Mouse (Mus musculus): ENCODE measurements around the gene Syt3. TPM values are rescaled to one million over a fixed set of nuclear protein-coding genes. Genes with fewer than 3 reads are reported as not detected.

Gene Syt3
- polyA plus RNA-seq (2014; fragmentation: Nextera tagmentation; extraction: Ambion mirVana) = 0.32 and 0.59 TPM in 2 replicates

DNA sequence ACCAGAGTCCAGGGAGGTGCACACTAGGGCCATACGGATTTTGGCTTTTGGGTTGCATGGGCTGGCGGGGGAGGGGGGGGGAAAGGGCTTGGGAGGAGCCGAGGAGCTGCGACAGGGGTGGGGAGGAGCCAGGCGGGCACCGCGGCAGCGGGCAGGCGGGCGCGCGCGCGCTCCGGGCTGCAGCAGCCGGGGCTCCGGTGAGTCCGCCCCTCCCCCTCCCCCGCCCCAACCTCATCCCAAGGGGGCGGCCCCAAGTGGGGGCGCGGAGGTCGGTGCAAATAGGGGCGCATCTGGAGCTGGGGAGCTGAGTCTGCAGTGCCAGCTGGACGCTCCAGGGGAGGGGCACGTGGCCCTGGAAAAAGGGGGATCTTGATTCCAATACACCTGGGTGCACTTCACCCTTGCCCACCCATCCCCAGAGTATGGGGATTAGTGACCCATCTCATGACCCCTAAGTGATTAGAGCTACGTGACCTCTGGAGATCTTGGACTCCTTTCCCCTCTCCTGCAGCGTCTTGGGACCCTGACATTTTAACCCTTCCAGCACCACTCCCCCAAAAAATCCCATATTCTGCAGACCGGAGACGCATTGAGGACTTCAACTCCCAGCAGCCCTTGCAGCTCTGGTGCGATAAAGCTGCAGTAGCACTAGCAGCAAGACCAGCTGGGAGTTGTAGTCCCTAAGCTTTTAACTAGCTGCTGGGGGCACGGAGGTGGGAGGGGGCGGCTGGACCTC, at the start of gene Syt3:
TSS of gene Syt3 (plus strand) at position 123 of the 736 bp plus-strand sequence.
- H3K36me3 ChIP-seq (ENCODE audit: control insufficient read depth, insufficient read depth, low read length) = no peaks in the 10 kb centered on the region
- peak within 1 kb of the TSS; percentile 48 for H3K4me3 ChIP-seq (ENCODE audit: low read depth, low read length)
- no peak within 1 kb of the TSS for H3K27ac ChIP-seq (ENCODE audit: low read depth, low read length)
- WGBS (ENCODE audit: insufficient replicate concordance) = 3% methylated on average over 30 of the region's 33 CpGs
- H3K4me2 ChIP-seq = peak within 1 kb of the TSS; percentile 87
- 0 out of 2 replicates have a peak, but pooled peaks have one; percentile 63 for ATAC-seq (replicated peaks; ENCODE audit: insufficient number of reproducible peaks, low FRiP score, low TSS enrichment)
- H3K4me1 ChIP-seq (ENCODE audit: control insufficient read depth, insufficient read depth, low read length) = 0 out of 2 replicates have a peak, but pooled peaks cover 5% of the 10 kb centered on the region
- H3K9ac ChIP-seq (ENCODE audit: low read depth, low read length) = peak within 1 kb of the TSS; percentile 65
- H3K9me3 ChIP-seq (replicated peaks; ENCODE audit: control insufficient read depth, low read length) = no peaks in the 10 kb centered on the region
- H3K27me3 ChIP-seq (ENCODE audit: control insufficient read depth, insufficient read depth, low read length) = peaks cover 35% of the 10 kb centered on the region

DNA sequence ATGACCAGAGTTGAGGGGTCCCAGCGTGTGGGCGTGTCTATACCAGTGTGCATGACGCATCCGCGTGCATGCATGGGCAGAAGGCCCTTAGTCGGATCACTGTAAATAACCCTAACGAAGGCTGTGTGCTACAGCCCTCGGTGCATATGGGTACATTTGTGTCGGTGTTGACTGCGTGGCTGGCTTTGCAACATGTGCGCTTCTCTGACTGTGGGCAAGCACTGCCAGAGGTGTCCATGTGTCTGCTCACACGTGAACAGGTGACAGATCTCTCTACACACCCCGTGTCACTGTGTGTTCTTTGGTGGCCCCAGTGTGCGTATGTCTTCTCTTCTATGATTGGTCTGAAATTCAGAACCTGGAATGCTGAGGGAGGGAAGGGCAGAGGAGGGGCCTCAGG, 49.8 kb upstream of the Syt3 start:
- Histone ChIP-seq H3K4me2 (no peak overlapping the region), H3K27me3 (ENCODE audit: control insufficient read depth, insufficient read depth, low read length) (peaks cover 66% of the 10 kb centered on the region), H3K27ac (ENCODE audit: low read depth, low read length) (no peak overlapping the region), H3K36me3 (ENCODE audit: control insufficient read depth, insufficient read depth, low read length) (no peaks in the 10 kb centered on the region), H3K4me3 (ENCODE audit: low read depth, low read length) (no peak overlapping the region), H3K4me1 (ENCODE audit: control insufficient read depth, insufficient read depth, low read length) (no peaks in the 10 kb centered on the region; the same call in 1 of the 2 replicates), H3K9me3 (replicated peaks; ENCODE audit: control insufficient read depth, low read length) (no peaks in the 10 kb centered on the region), H3K9ac (ENCODE audit: low read depth, low read length) (no peak overlapping the region)
- no peak for ATAC-seq (replicated peaks; ENCODE audit: insufficient number of reproducible peaks, low FRiP score, low TSS enrichment)
- WGBS (ENCODE audit: insufficient replicate concordance) = 61% methylated on average over 14 of the region's 14 CpGs

DNA sequence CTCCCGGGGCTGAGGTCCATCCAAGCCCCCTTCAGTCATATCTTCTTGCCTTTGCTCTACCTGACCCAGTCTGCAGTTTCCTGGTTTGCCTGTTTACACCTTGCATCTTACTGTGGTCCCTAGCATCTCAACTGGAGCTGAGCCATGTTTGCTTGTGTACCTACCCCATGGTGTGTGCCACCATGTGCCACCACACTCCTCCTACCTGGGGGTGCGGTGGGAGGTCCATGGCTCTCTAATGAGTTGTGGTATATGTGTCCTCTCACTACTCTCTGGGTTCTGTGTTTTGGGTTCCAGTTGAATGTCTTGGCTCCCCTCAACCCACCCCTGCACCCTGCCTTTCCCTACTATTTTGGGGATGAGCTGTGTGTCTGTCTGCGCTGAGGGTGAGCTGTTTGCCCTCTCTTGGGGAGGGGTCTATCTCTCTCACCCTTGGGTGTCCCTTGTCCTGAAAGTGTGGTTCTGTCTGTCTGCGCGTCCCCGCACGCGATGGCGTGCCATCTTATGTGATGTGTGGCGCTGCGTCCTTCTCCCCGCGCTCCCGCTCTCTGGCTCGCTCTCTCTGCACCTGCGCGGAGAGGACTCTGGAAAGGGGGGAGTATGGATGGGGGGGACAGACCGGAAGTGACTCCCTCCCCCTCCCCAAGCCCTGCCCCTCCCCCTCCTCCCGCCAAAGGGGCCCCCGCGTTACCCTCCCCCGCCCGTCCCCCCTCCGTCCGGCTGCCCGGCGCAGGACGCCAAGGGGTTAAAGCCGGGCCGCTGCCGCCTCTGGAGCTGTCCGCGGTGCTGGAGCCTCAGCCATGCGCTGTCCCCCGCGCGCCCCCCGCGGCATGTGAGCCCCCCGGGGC, 48.6 kb upstream of the Syt3 start:
- 0 out of 2 replicates have a peak, but pooled peaks have one; percentile 45 for ATAC-seq (replicated peaks; ENCODE audit: insufficient number of reproducible peaks, low FRiP score, low TSS enrichment)
- Histone ChIP-seq H3K4me3 (ENCODE audit: low read depth, low read length) (peak overlapping the region; percentile 36), H3K36me3 (ENCODE audit: control insufficient read depth, insufficient read depth, low read length) (no peaks in the 10 kb centered on the region), H3K27me3 (ENCODE audit: control insufficient read depth, insufficient read depth, low read length) (peaks cover 77% of the 10 kb centered on the region), H3K4me2 (peak overlapping the region; percentile 58), H3K27ac (ENCODE audit: low read depth, low read length) (no peak overlapping the region), H3K4me1 (ENCODE audit: control insufficient read depth, insufficient read depth, low read length) (no peaks in the 10 kb centered on the region; the same call in 1 of the 2 replicates), H3K9me3 (replicated peaks; ENCODE audit: control insufficient read depth, low read length) (no peaks in the 10 kb centered on the region), H3K9ac (ENCODE audit: low read depth, low read length) (no peak overlapping the region)
- WGBS (ENCODE audit: insufficient replicate concordance) = 6% methylated on average over 17 of the region's 40 CpGs

DNA sequence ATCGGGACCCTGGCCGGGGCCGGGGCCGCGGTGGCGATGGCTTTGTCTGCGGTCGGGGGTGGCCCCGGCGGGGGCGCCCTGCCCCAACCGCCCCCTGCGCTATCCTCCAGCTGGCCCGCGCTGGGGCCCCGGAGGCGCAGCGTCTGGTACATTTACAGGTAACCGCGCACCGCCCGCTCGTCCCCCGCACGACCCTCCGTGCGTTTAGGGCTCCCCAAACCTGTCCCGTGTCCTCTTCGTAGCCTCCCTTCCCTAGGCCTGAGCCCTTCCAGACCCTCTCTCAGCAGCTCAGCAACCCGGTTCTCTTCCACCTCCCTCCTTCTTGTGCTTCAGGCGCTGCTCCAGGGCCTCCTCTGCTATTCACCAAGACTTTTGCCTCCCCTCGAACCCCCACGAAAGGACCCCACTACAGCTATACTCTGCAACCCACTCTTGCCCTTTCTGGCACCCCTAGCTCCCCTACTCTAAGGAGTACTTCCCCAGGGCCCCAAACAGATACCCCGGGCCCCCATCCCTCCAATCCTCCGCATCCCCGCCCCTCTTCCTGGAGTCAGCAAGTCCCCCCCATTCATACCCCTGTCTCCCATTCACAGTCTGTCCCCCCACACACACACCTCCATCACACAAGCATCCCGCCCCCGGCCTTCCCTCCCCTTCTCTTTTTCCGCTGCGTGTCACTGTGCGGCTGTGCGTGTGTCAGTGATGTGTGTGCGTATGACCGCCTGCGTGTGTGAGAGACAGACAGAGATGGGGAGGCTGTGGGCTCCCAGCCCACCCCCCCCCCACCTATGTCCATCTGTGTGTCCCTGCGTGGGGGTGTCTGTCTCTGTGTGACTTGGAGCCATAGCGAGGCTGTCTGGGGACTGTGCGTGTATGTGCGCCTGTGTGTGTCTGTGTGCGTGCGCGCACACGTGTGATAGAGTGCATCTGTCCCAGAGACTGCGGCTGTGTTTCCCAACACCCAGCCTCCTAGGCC, 47.6 kb upstream of the Syt3 start:
- H3K27me3 ChIP-seq (ENCODE audit: control insufficient read depth, insufficient read depth, low read length) = peaks cover 84% of the 10 kb centered on the region
- no peaks in the 10 kb centered on the region; the same call in 1 of the 2 replicates for H3K4me1 ChIP-seq (ENCODE audit: control insufficient read depth, insufficient read depth, low read length)
- WGBS (ENCODE audit: insufficient replicate concordance) = 6% methylated on average over 42 of the region's 54 CpGs
- H3K4me3 ChIP-seq (ENCODE audit: low read depth, low read length) = peak overlapping the region; percentile 36
- H3K36me3 ChIP-seq (ENCODE audit: control insufficient read depth, insufficient read depth, low read length) = no peaks in the 10 kb centered on the region
- H3K27ac ChIP-seq (ENCODE audit: low read depth, low read length) = no peak overlapping the region
- ATAC-seq (replicated peaks; ENCODE audit: insufficient number of reproducible peaks, low FRiP score, low TSS enrichment) = no peak
- peak overlapping the region; percentile 58 for H3K4me2 ChIP-seq
- H3K9ac ChIP-seq (ENCODE audit: low read depth, low read length) = no peak overlapping the region
- no peaks in the 10 kb centered on the region for H3K9me3 ChIP-seq (replicated peaks; ENCODE audit: control insufficient read depth, low read length)

DNA sequence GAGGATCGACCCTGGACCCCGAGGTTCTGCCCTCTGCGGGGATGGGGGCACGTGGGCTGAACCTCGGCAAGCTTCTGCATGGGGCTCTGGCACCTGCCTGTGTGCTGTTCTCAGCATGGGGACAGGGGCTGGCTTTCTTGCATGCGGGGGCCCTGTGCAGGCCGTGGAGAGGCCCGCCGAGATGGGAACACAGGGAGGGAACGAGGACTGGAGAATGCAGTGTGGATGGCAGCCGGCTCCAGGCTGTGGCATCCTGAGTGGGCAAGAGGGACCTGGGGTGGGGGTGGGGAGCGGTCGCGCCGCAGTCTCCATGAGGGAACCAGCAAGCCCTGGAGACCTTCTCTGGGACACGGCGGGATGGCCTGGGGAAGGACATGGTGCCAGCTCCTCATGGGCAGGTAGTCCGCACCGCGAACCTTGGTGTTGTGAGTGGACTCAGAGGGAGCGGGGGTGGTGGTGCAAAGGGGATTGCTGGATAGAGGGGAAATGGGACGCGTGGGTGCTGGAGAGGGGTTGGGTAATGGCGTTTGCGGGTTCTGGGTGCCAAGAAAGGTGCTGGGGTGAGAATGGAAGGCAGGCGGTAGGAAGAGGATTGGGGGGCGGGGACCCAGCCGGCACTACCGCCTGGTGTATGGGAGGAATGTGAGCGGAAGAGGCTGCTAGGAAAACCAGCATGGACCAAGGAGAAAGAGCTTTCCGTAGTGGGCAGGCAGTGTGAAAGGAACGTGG, 46.6 kb upstream of the Syt3 start:
- Histone ChIP-seq H3K4me1 (ENCODE audit: control insufficient read depth, insufficient read depth, low read length) (no peaks in the 10 kb centered on the region; the same call in 1 of the 2 replicates), H3K36me3 (ENCODE audit: control insufficient read depth, insufficient read depth, low read length) (no peaks in the 10 kb centered on the region), H3K9me3 (replicated peaks; ENCODE audit: control insufficient read depth, low read length) (no peaks in the 10 kb centered on the region), H3K27me3 (ENCODE audit: control insufficient read depth, insufficient read depth, low read length) (peaks cover 86% of the 10 kb centered on the region), H3K4me3 (ENCODE audit: low read depth, low read length) (0 out of 2 replicates have a peak overlapping the region, but pooled peaks have one; percentile 5), H3K9ac (ENCODE audit: low read depth, low read length) (no peak overlapping the region), H3K27ac (ENCODE audit: low read depth, low read length) (no peak overlapping the region), H3K4me2 (no peak overlapping the region)
- ATAC-seq (replicated peaks; ENCODE audit: insufficient number of reproducible peaks, low FRiP score, low TSS enrichment) = no peak
- 4% methylated on average over 32 of the region's 32 CpGs for WGBS (ENCODE audit: insufficient replicate concordance)

DNA sequence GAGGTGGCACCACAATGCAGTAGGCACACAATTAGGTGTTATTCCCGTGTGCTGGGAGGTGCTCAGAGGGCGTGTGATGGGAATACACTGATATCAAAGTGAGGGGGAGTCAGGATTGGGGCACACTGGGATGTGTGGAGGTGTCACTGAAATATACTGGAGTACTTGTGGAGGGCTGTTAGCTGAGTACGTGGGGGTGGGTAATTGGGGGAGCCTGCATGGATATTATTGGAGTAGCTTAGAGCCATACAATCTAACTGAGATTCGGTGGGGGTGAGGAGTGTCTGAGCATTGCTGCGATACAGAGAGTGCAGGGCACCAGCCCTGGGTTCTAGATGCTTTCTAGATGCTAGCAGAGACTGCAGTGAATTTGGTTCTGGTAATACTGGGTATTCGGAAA, 43.7 kb upstream of the Syt3 start:
- Histone ChIP-seq H3K9me3 (replicated peaks; ENCODE audit: control insufficient read depth, low read length) (no peaks in the 10 kb centered on the region), H3K9ac (ENCODE audit: low read depth, low read length) (no peak overlapping the region), H3K27me3 (ENCODE audit: control insufficient read depth, insufficient read depth, low read length) (peaks cover 81% of the 10 kb centered on the region), H3K27ac (ENCODE audit: low read depth, low read length) (no peak overlapping the region), H3K4me2 (no peak overlapping the region), H3K36me3 (ENCODE audit: control insufficient read depth, insufficient read depth, low read length) (no peaks in the 10 kb centered on the region), H3K4me1 (ENCODE audit: control insufficient read depth, insufficient read depth, low read length) (peaks cover 5% of the 10 kb centered on the region; the same call in 1 of the 2 replicates), H3K4me3 (ENCODE audit: low read depth, low read length) (no peak overlapping the region)
- 53% methylated on average over 6 of the region's 6 CpGs for WGBS (ENCODE audit: insufficient replicate concordance)
- no peak for ATAC-seq (replicated peaks; ENCODE audit: insufficient number of reproducible peaks, low FRiP score, low TSS enrichment)

DNA sequence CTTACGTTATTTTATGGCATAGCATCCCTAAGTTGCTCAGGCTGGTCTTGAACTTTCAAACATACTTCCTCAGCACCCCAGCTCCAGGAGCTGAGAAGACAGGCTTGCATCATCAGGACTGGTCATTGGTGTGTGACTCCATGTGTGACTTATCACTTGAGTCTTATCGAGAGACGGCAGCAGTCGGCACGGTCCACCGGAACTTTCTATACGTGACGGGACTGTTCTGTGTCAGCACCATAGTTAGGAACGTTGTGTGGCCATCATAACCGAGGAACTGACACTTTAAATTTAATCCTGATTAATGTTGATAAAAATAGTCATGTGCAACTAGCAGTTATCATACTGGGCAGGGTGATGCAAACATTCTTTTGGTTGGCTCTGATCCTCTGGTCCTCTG, 42.8 kb upstream of the Syt3 start:
- H3K27ac ChIP-seq (ENCODE audit: low read depth, low read length) = no peak overlapping the region
- 72% methylated on average over 10 of the region's 10 CpGs for WGBS (ENCODE audit: insufficient replicate concordance)
- H3K9ac ChIP-seq (ENCODE audit: low read depth, low read length) = no peak overlapping the region
- H3K36me3 ChIP-seq (ENCODE audit: control insufficient read depth, insufficient read depth, low read length) = no peaks in the 10 kb centered on the region
- H3K27me3 ChIP-seq (ENCODE audit: control insufficient read depth, insufficient read depth, low read length) = peaks cover 78% of the 10 kb centered on the region
- H3K4me2 ChIP-seq = no peak overlapping the region
- no peak for ATAC-seq (replicated peaks; ENCODE audit: insufficient number of reproducible peaks, low FRiP score, low TSS enrichment)
- no peak overlapping the region for H3K4me3 ChIP-seq (ENCODE audit: low read depth, low read length)
- no peaks in the 10 kb centered on the region for H3K9me3 ChIP-seq (replicated peaks; ENCODE audit: control insufficient read depth, low read length)
- peaks cover 5% of the 10 kb centered on the region; the same call in 1 of the 2 replicates for H3K4me1 ChIP-seq (ENCODE audit: control insufficient read depth, insufficient read depth, low read length)
